Mouse (Mus musculus): ENCODE data around the gene Hoxa5. TPM values are rescaled to one million over a fixed set of nuclear protein-coding genes. Genes with fewer than 3 reads are reported as not detected.

Gene Hoxa5
- not detected in 2 replicates for total RNA-seq (2017)

GRCm38 (mm10) chr6:52204050-52204752 lies at the start of gene Hoxa5:
Gene Hoxa5, minus strand, starts transcription at chr6:52204587.
- no peak for ATAC-seq (ENCODE audit: extremely low read depth, insufficient number of reproducible peaks, low FRiP score, poor library complexity, severe bottlenecking)

GRCm38 (mm10) chr6:52253511-52254500 lies 49.4 kb upstream of the Hoxa5 start:
- ATAC-seq (ENCODE audit: extremely low read depth, insufficient number of reproducible peaks, low FRiP score, poor library complexity, severe bottlenecking) = no peak

GRCm38 (mm10) chr6:52252775-52253376 lies 48.5 kb upstream of the Hoxa5 start:
- no peak for ATAC-seq (ENCODE audit: extremely low read depth, insufficient number of reproducible peaks, low FRiP score, poor library complexity, severe bottlenecking)

- ATAC-seq (ENCODE audit: extremely low read depth, insufficient number of reproducible peaks, low FRiP score, poor library complexity, severe bottlenecking) = no peak
Measured at GRCm38 (mm10) chr6:52252016-52252774, 47.8 kb upstream of the Hoxa5 start.

GRCm38 (mm10) chr6:52251177-52251879 lies 46.9 kb upstream of the Hoxa5 start:
- ATAC-seq (ENCODE audit: extremely low read depth, insufficient number of reproducible peaks, low FRiP score, poor library complexity, severe bottlenecking) = no peak

GRCm38 (mm10) chr6:52249826-52250225 lies 45.4 kb upstream of the Hoxa5 start:
- no peak for ATAC-seq (ENCODE audit: extremely low read depth, insufficient number of reproducible peaks, low FRiP score, poor library complexity, severe bottlenecking)

- no peak for ATAC-seq (ENCODE audit: extremely low read depth, insufficient number of reproducible peaks, low FRiP score, poor library complexity, severe bottlenecking)
Measured at GRCm38 (mm10) chr6:52249415-52249738, 45.0 kb upstream of the Hoxa5 start.

GRCm38 (mm10) chr6:52248638-52249414 lies 44.4 kb upstream of the Hoxa5 start:
- ATAC-seq (ENCODE audit: extremely low read depth, insufficient number of reproducible peaks, low FRiP score, poor library complexity, severe bottlenecking) = no peak

GRCm38 (mm10) chr6:52247766-52248637 lies 43.6 kb upstream of the Hoxa5 start:
- ATAC-seq (ENCODE audit: extremely low read depth, insufficient number of reproducible peaks, low FRiP score, poor library complexity, severe bottlenecking) = no peak

- ATAC-seq (ENCODE audit: extremely low read depth, insufficient number of reproducible peaks, low FRiP score, poor library complexity, severe bottlenecking) = no peak
Measured at GRCm38 (mm10) chr6:52246916-52247315, 42.5 kb upstream of the Hoxa5 start.

- ATAC-seq (ENCODE audit: extremely low read depth, insufficient number of reproducible peaks, low FRiP score, poor library complexity, severe bottlenecking) = 0 out of 2 replicates have a peak, but pooled peaks have one; percentile 27
Measured at GRCm38 (mm10) chr6:52246403-52246803, 42.0 kb upstream of the Hoxa5 start.

GRCm38 (mm10) chr6:52245757-52246142 lies 41.4 kb upstream of the Hoxa5 start, which contains the start of gene Hoxa11:
Gene Hoxa11, minus strand, starts transcription at chr6:52245810.
- no peak for ATAC-seq (ENCODE audit: extremely low read depth, insufficient number of reproducible peaks, low FRiP score, poor library complexity, severe bottlenecking)

- ATAC-seq (ENCODE audit: extremely low read depth, insufficient number of reproducible peaks, low FRiP score, poor library complexity, severe bottlenecking) = no peak
Measured at GRCm38 (mm10) chr6:52245040-52245756, 40.8 kb upstream of the Hoxa5 start.

GRCm38 (mm10) chr6:52244471-52245039 lies 40.2 kb upstream of the Hoxa5 start:
- ATAC-seq (ENCODE audit: extremely low read depth, insufficient number of reproducible peaks, low FRiP score, poor library complexity, severe bottlenecking) = no peak

GRCm38 (mm10) chr6:52243681-52244121 lies 39.3 kb upstream of the Hoxa5 start:
- no peak for ATAC-seq (ENCODE audit: extremely low read depth, insufficient number of reproducible peaks, low FRiP score, poor library complexity, severe bottlenecking)

All from neutrophil, adult 5-6 weeks (primary cell).